Mouse (Mus musculus): ENCODE measurements around the gene Slc24a5.
"Not testable (repeated sequence)": the region's sequence is repeated elsewhere in the genome, so short reads cannot be mapped to it uniquely, and the experiment has no call there.

DNA sequence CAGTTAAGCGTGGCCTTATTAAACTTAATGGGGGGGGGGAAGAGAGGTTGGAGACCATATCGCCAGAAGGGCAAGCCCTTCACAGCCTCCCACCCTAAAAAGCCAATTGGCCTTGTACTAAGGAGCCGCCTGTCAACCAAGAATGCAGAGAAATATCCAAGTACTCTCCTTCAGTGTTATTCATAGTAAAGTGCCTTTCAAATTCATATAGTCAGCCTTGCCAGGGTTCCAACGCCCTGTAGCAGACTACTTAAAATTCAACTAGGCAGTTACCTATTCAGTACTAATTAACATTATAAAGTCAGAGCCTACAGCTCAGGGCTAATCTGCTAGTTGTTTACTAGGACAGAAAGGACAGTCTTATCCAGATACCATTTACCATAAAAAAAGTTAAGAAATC, 38.6 kb downstream of the Slc24a5 start:
- not testable (repeated sequence) for TF ChIP-seq POLR2A (IDR thresholded peaks at IDR 0.05; ENCODE audit: control insufficient read depth, extremely low read depth, insufficient read depth, low read length, poor library complexity); CTCF (IDR thresholded peaks at IDR 0.05; ENCODE audit: borderline replicate concordance, control insufficient read depth, extremely low read depth, insufficient read depth, low read length, poor library complexity)

Measured in thymus, adult 2 months (tissue).